ENCODE assay signal across 10 mouse cellular contexts in genomic region chr13:28721548-28721981, GRCm38 (mm10).
A peak's percentile ranks its signal among the peaks of the same experiment; 100 is the strongest.
DNase-seq lines count a peak whose midpoint lies in the region; ATAC-seq and TF ChIP-seq lines count a peak whose summit lies in the region.
"Had no signal": no experiment of that assay in that cellular context is flagged by ENCODE, and none has a peak within 500 bp of the region (broad histone marks: within the 10 kb centered on the region; RNA-seq: fewer than 3 reads in every experiment).

No protein-coding gene starts in this region.

- intact Hi-C loops in gastrocnemius, adult 2 months (cut with DNase I) = loop anchor here (5.0 kb wide), 1 partner anchor 36 kb away; no protein-coding TSS in a partner anchor

- H3K4me2 ChIP-seq in midbrain, embryonic 16.5 days (ENCODE audit: low read length) = peak overlapping the region; percentile 26
- H3K4me2 ChIP-seq in stomach, postnatal 0 days (replicated peaks; ENCODE audit: low read depth) = no peak overlapping the region

- no peaks in the 10 kb centered on the region for H3K27me3 ChIP-seq in midbrain, embryonic 16.5 days (ENCODE audit: control insufficient read depth, insufficient read depth, low read depth, low read length)
- no peaks in the 10 kb centered on the region for H3K27me3 ChIP-seq in stomach, postnatal 0 days (ENCODE audit: control insufficient read depth, insufficient read depth, low read length)

- no peaks in the 10 kb centered on the region for H3K36me3 ChIP-seq in midbrain, embryonic 16.5 days (ENCODE audit: control insufficient read depth, insufficient read depth, low read length)
- no peaks in the 10 kb centered on the region for H3K36me3 ChIP-seq in stomach, postnatal 0 days (ENCODE audit: control insufficient read depth, insufficient read depth, low read length)

- no peak for TF ChIP-seq CTCF in gastrocnemius, adult 2 months (IDR thresholded peaks at IDR 0.05)
- TF ChIP-seq CTCF in stomach, postnatal 0 days (IDR thresholded peaks at IDR 0.05; ENCODE audit: low read depth) = no peak

- H3K9ac ChIP-seq in midbrain, embryonic 16.5 days (ENCODE audit: low read depth, low read length) = peak overlapping the region; percentile 28; the same call in 1 of the 2 replicates
- H3K9ac ChIP-seq in stomach, postnatal 0 days (ENCODE audit: low read length) = no peak overlapping the region

- H3K9me3 ChIP-seq in midbrain, embryonic 16.5 days (replicated peaks; ENCODE audit: control insufficient read depth, low read length, poor library complexity, severe bottlenecking) = no peaks in the 10 kb centered on the region
- H3K9me3 ChIP-seq in stomach, postnatal 0 days (ENCODE audit: control insufficient read depth, low read length) = no peaks in the 10 kb centered on the region

- DNase-seq in gastrocnemius, adult 18-20 months (ENCODE audit: low spot score) = peak; percentile 32
- DNase-seq in gastrocnemius, postnatal 25 days = no peak
- peak; percentile 53 for DNase-seq in retina, postnatal 1 day
- DNase-seq in retina, embryonic 14.5 days (ENCODE audit: low spot score) = no peak
- peak; percentile 77 for DNase-seq in gastrocnemius, adult 2 months
- no peak for DNase-seq in stomach, postnatal 0 days (ENCODE audit: low spot score)
- no peak for DNase-seq in ovary, postnatal 10 days (ENCODE audit: low spot score)
- DNase-seq: kidney, adult 9 months; liver had no signal

- no peak overlapping the region for H3K4me3 ChIP-seq in gastrocnemius, adult 2 months
- no peak overlapping the region for H3K4me3 ChIP-seq in midbrain, embryonic 16.5 days (ENCODE audit: low read depth, low read length)
- H3K4me3 ChIP-seq in stomach, postnatal 0 days (ENCODE audit: low read depth, low read length) = no peak overlapping the region

- H3K27ac ChIP-seq in gastrocnemius, adult 2 months = peak overlapping the region; percentile 60; the same call in 1 of the 2 replicates
- peak overlapping the region; percentile 74 for H3K27ac ChIP-seq in midbrain, embryonic 16.5 days (ENCODE audit: low read length)
- no peak overlapping the region for H3K27ac ChIP-seq in stomach, postnatal 0 days (replicated peaks)

- TF ChIP-seq EP300 in stomach, postnatal 0 days (optimal IDR thresholded peaks at IDR 0.05) = no peak

- ATAC-seq in midbrain, embryonic 16.5 days = peak; percentile 57
- ATAC-seq in stomach, postnatal 0 days (ENCODE audit: low FRiP score, low TSS enrichment) = no peak

- H3K4me1 ChIP-seq in midbrain, embryonic 16.5 days (ENCODE audit: control insufficient read depth, insufficient read depth, low read length) = peaks cover 42% of the 10 kb centered on the region
- 0 out of 2 replicates have a peak, but pooled peaks cover 5% of the 10 kb centered on the region for H3K4me1 ChIP-seq in stomach, postnatal 0 days (replicated peaks; ENCODE audit: control insufficient read depth, insufficient read depth)

- WGBS in midbrain, embryonic 16.5 days = 15% methylated on average over 11 of the region's 11 CpGs
- WGBS in stomach, postnatal 0 days = 60% methylated on average over 11 of the region's 11 CpGs

Comparison
In these comparisons a context has a peak if more than half of its experiments do, and no peak if none do; other contexts are left out.
1. DNase-seq: peak in gastrocnemius, adult 18-20 months (single experiment), retina, postnatal 1 day (single experiment) and gastrocnemius, adult 2 months (single experiment); none in gastrocnemius, postnatal 25 days (single experiment), retina, embryonic 14.5 days (single experiment), stomach, postnatal 0 days (single experiment) and ovary, postnatal 10 days (single experiment).